8 mouse cellular contexts compared by ENCODE assay signal in genomic region chr15:83032981-83033541, GRCm38 (mm10). TPM values are rescaled to one million over a fixed set of nuclear protein-coding genes. Genes with fewer than 3 reads are reported as not detected.
A peak's percentile ranks its signal among the peaks of the same experiment; 100 is the strongest.
DNase-seq lines count a peak whose midpoint lies in the region; ATAC-seq and TF ChIP-seq lines count a peak whose summit lies in the region.

Gene Nfam1 (minus strand): TSS chr15:83033306.

- peak within 1 kb of the TSS; percentile 42 for H3K27ac ChIP-seq in liver, adult 2 months (replicated peaks; ENCODE audit: insufficient read depth, low read depth, low read length)
- H3K27ac ChIP-seq in forebrain, embryonic 11.5 days (ENCODE audit: low read depth, low read length) = no peak within 1 kb of the TSS
- H3K27ac ChIP-seq in hindbrain, embryonic 16.5 days (ENCODE audit: low read depth, low read length) = no peak within 1 kb of the TSS
- H3K27ac ChIP-seq in macrophage = peak within 1 kb of the TSS; percentile 95
- no peak within 1 kb of the TSS for H3K27ac ChIP-seq in stomach, embryonic 15.5 days

- H3K79me2 ChIP-seq in liver, adult 2 months (ENCODE audit: control insufficient read depth, insufficient read depth, low read length) = no peaks in the 10 kb centered on the region
- H3K79me2 ChIP-seq in macrophage (ENCODE audit: inconsistent target) = peaks cover 77% of the 10 kb centered on the region

- H3K4me1 ChIP-seq in liver, adult 2 months (ENCODE audit: control insufficient read depth, insufficient read depth, low read length) = no peaks in the 10 kb centered on the region
- H3K4me1 ChIP-seq in forebrain, embryonic 11.5 days (replicated peaks; ENCODE audit: control insufficient read depth, insufficient read depth, low read length) = peaks cover 24% of the 10 kb centered on the region
- H3K4me1 ChIP-seq in hindbrain, embryonic 16.5 days (ENCODE audit: control insufficient read depth, insufficient read depth, low read depth, low read length) = peaks cover 42% of the 10 kb centered on the region
- peaks cover 43% of the 10 kb centered on the region for H3K4me1 ChIP-seq in stomach, embryonic 15.5 days

- no peak for TF ChIP-seq POLR2A in liver, adult 2 months (IDR thresholded peaks at IDR 0.05; ENCODE audit: extremely low read depth, insufficient read depth, low read length)

- no peak for ATAC-seq in forebrain, embryonic 11.5 days (replicated peaks; ENCODE audit: low FRiP score)
- no peak for ATAC-seq in hindbrain, embryonic 16.5 days
- ATAC-seq in stomach, embryonic 15.5 days (ENCODE audit: insufficient read depth, low FRiP score, low read depth) = no peak

- peak within 1 kb of the TSS; percentile 52; the same call in 1 of the 2 replicates for H3K9ac ChIP-seq in liver, adult 2 months (ENCODE audit: low read depth, low read length)
- no peak within 1 kb of the TSS for H3K9ac ChIP-seq in forebrain, embryonic 11.5 days (ENCODE audit: low read length)
- H3K9ac ChIP-seq in hindbrain, embryonic 16.5 days (ENCODE audit: low read depth, low read length) = peak within 1 kb of the TSS; percentile 4; the same call in 1 of the 2 replicates
- no peak within 1 kb of the TSS for H3K9ac ChIP-seq in stomach, embryonic 15.5 days

- peak within 1 kb of the TSS; percentile 64 for H3K4me3 ChIP-seq in liver, adult 2 months (ENCODE audit: insufficient read depth, low read depth, low read length)
- H3K4me3 ChIP-seq in forebrain, embryonic 11.5 days (ENCODE audit: low read depth, low read length) = no peak within 1 kb of the TSS
- H3K4me3 ChIP-seq in hindbrain, embryonic 16.5 days (ENCODE audit: low read length) = no peak within 1 kb of the TSS
- H3K4me3 ChIP-seq in macrophage (ENCODE audit: inconsistent target) = peak within 1 kb of the TSS; percentile 85
- H3K4me3 ChIP-seq in stomach, embryonic 15.5 days (replicated peaks) = peak within 1 kb of the TSS; percentile 17

- 70% methylated on average over 17 of the region's 17 CpGs for WGBS in liver, adult 2 months
- WGBS in forebrain, embryonic 11.5 days = 31% methylated on average over 17 of the region's 17 CpGs
- 30% methylated on average over 17 of the region's 17 CpGs for WGBS in hindbrain, embryonic 16.5 days
- 1% methylated on average over 17 of the region's 17 CpGs for whole genome bisulfite sequencing in macrophage (ENCODE audit: missing documents)
- 40% methylated on average over 17 of the region's 17 CpGs for WGBS in stomach, embryonic 15.5 days

- no peaks in the 10 kb centered on the region for H3K9me3 ChIP-seq in forebrain, embryonic 11.5 days (ENCODE audit: control insufficient read depth, low read length)
- H3K9me3 ChIP-seq in hindbrain, embryonic 16.5 days (ENCODE audit: control insufficient read depth, low read length) = no peaks in the 10 kb centered on the region
- H3K9me3 ChIP-seq in stomach, embryonic 15.5 days = no peaks in the 10 kb centered on the region

- no peak for TF ChIP-seq CTCF in liver, adult 2 months (IDR thresholded peaks at IDR 0.05; ENCODE audit: low read depth, low read length)

- no peak within 1 kb of the TSS for H3K4me2 ChIP-seq in forebrain, embryonic 11.5 days (ENCODE audit: low read depth, low read length, severe bottlenecking)
- no peak within 1 kb of the TSS for H3K4me2 ChIP-seq in hindbrain, embryonic 16.5 days (ENCODE audit: low read length)
- H3K4me2 ChIP-seq in stomach, embryonic 15.5 days = no peak within 1 kb of the TSS

- H3K27me3 ChIP-seq in liver, adult 2 months (ENCODE audit: control insufficient read depth, insufficient read depth, low read length) = no peaks in the 10 kb centered on the region
- peaks cover 11% of the 10 kb centered on the region for H3K27me3 ChIP-seq in forebrain, embryonic 11.5 days (ENCODE audit: control insufficient read depth, insufficient read depth, low read length)
- H3K27me3 ChIP-seq in hindbrain, embryonic 16.5 days (replicated peaks; ENCODE audit: control insufficient read depth, insufficient read depth, low read length) = no peaks in the 10 kb centered on the region
- peaks cover 9% of the 10 kb centered on the region for H3K27me3 ChIP-seq in stomach, embryonic 15.5 days (replicated peaks)

- H3K36me3 ChIP-seq in liver, adult 2 months (ENCODE audit: control insufficient read depth, insufficient read depth, low read length) = no peaks in the 10 kb centered on the region
- no peaks in the 10 kb centered on the region for H3K36me3 ChIP-seq in forebrain, embryonic 11.5 days (ENCODE audit: control insufficient read depth, insufficient read depth, low read length)
- no peaks in the 10 kb centered on the region for H3K36me3 ChIP-seq in hindbrain, embryonic 16.5 days (ENCODE audit: control insufficient read depth, insufficient read depth, low read length)
- H3K36me3 ChIP-seq in macrophage (ENCODE audit: inconsistent target) = peaks cover 5% of the 10 kb centered on the region; the same call in 1 of the 2 replicates
- H3K36me3 ChIP-seq in stomach, embryonic 15.5 days = no peaks in the 10 kb centered on the region

- peak; percentile 39 for DNase-seq in liver, adult 2 months (ENCODE audit: extremely low read depth, low read depth, low spot score)
- no peak for DNase-seq in liver
- peak; percentile 53 for DNase-seq in forebrain, embryonic 11.5 days (ENCODE audit: low spot score)
- DNase-seq in right cerebral cortex, adult 2 months (ENCODE audit: low spot score in 2 of 2) = no peak
- no peak for DNase-seq in ovary, postnatal 14 days (ENCODE audit: low spot score)

RNA-seq across cellular contexts. Expression of gene Nfam1, which starts in this region (rescaled TPM):
- total RNA-seq in liver, adult 2 months (2014; rRNA removed) = 1.1 and 1.5 TPM in 2 replicates
- polyA plus RNA-seq in liver, adult 2 months (2012; rRNA removed) = 1.8 and 3.2 TPM in 2 replicates
- 1.7 and 2.9 TPM in 2 replicates for polyA plus RNA-seq in forebrain, embryonic 11.5 days (2014; fragmentation: Nextera tagmentation; extraction: Ambion mirVana)
- polyA plus RNA-seq in hindbrain, embryonic 16.5 days (2015; fragmentation: Nextera tagmentation; extraction: Ambion mirVana) = 2.2 and 2.5 TPM in 2 replicates
- total RNA-seq in macrophage (2018; cell fraction: chromatin; rRNA removed) = 10 to 100 TPM in 20 of 26 experiments, 1 to 10 TPM in 6; 4.5 to 70.6 (median 39.8) TPM
- total RNA-seq in macrophage (2018; cell fraction: cytosol; rRNA removed) = 10 to 100 TPM; 33.2 to 95.9 (median 60.8) TPM
- 100 to 1,000 TPM in 2 of 26 experiments, 10 to 100 TPM in 24; 11.9 to 109 (median 63.4) TPM for total RNA-seq in macrophage (2018; cell fraction: nucleus; rRNA removed)
- 46.2 to 91.4 TPM (median 57.7 TPM) in 3 replicates for polyA plus RNA-seq in macrophage (2018)
- polyA plus RNA-seq in stomach, embryonic 15.5 days (2015; fragmentation: Nextera tagmentation; extraction: Ambion mirVana) = 5.6 and 5.9 TPM in 2 replicates

Comparison
In these comparisons a context has a peak if more than half of its experiments do, and no peak if none do; other contexts are left out.
1. DNase-seq: peak in liver, adult 2 months (single experiment) and forebrain, embryonic 11.5 days (single experiment); none in liver (single experiment), right cerebral cortex, adult 2 months (0 of 2) and ovary, postnatal 14 days (single experiment).
2. H3K27ac ChIP-seq: peak in liver, adult 2 months (single experiment) and macrophage (single experiment); none in forebrain, embryonic 11.5 days (single experiment), hindbrain, embryonic 16.5 days (single experiment) and stomach, embryonic 15.5 days (single experiment).
3. H3K4me3 ChIP-seq: peak in liver, adult 2 months (single experiment), macrophage (single experiment) and stomach, embryonic 15.5 days (single experiment); none in forebrain, embryonic 11.5 days (single experiment) and hindbrain, embryonic 16.5 days (single experiment).
4. H3K9ac ChIP-seq: peak in liver, adult 2 months (single experiment) and hindbrain, embryonic 16.5 days (single experiment); none in forebrain, embryonic 11.5 days (single experiment) and stomach, embryonic 15.5 days (single experiment).